Mouse (Mus musculus) embryonic facial prominence, embryonic 12.5 days (tissue): Measurements from ENCODE around the gene Polr3h. TPM values are rescaled to one million over a fixed set of nuclear protein-coding genes. Genes with fewer than 3 reads are reported as not detected.

Experiments used
- ATAC-seq: fragments of 200-750 bp; cut with Nextera tagmentation; 2 replicates; pipeline ENCODE4 v1.8.0; 2017; ENCODE audit not compliant: insufficient number of reproducible peaks, insufficient read depth, low FRiP score, low TSS enrichment
- H3K27ac ChIP-seq: fragments of 300-500 bp; sonication (generic); 2 replicates; pipeline ENCODE4 v1.5.1; 2016; ENCODE audit warnings: mild to moderate bottlenecking
- H3K27me3 ChIP-seq: fragments of 300-500 bp; sonication (generic); 2 replicates; pipeline ENCODE4 v1.6.1; 2016; ENCODE audit warnings: mild to moderate bottlenecking, moderate library complexity
- H3K36me3 ChIP-seq: fragments of 300-500 bp; sonication (generic); 2 replicates; pipeline ENCODE4 v1.6.1; 2016; ENCODE audit warnings: mild to moderate bottlenecking
- H3K4me1 ChIP-seq: fragments of 300-500 bp; sonication (generic); 2 replicates; pipeline ENCODE4 v1.6.1; 2016
- H3K4me2 ChIP-seq: fragments of 300-500 bp; sonication (generic); replicated peaks from 2 replicates; pipeline ENCODE4 v1.6.1; 2016; ENCODE audit warnings: mild to moderate bottlenecking, moderate library complexity
- H3K4me3 ChIP-seq: fragments of 300-500 bp; sonication (generic); 2 replicates; pipeline ENCODE4 v1.5.1; 2016; ENCODE audit warnings: mild to moderate bottlenecking
- H3K9ac ChIP-seq: fragments of 300-500 bp; sonication (generic); 2 replicates; pipeline ENCODE4 v1.6.1; 2016; ENCODE audit warnings: mild to moderate bottlenecking, moderate library complexity
- H3K9me3 ChIP-seq: fragments of 300-500 bp; sonication (generic); 2 replicates; pipeline ENCODE4 v1.6.1; 2016; ENCODE audit warnings: mild to moderate bottlenecking, moderate library complexity
- WGBS: fragments of 180-500 bp; shearing (Covaris S2); methylation state at CpG from one replicate; pipeline ENCODE4 v1.1.7; 2016; 5-methylcytosine and 5-hydroxymethylcytosine counted together
- polyA plus RNA-seq: library from polyadenylated mRNA; unstranded; fragments of >200 nt; fragmentation: Nextera tagmentation; extraction: Ambion mirVana; gene quantifications from 2 replicates; pipeline ENCODE4 v1.2.1, GENCODE M21; 2016

The Polr3h gene
- polyA plus RNA-seq, 1 experiment from 2014 or later: 59.3 TPM

GRCm38 (mm10) chr15:81960171-81961077 lies 34.4 kb upstream of the Polr3h start, which contains the start of gene Pmm1:
Pmm1 (minus strand) TSS chr15:81960930.
- H3K4me2 ChIP-seq: peak within 1 kb of the TSS; percentile 100
- WGBS: under 1% methylated on average over 77 of the region's 77 CpGs
- ATAC-seq: peak; percentile 88
- H3K9ac ChIP-seq: peak within 1 kb of the TSS; percentile 68
- H3K4me3 ChIP-seq: peak within 1 kb of the TSS; percentile 66
- H3K36me3 ChIP-seq: no peaks in the 10 kb centered on the region
- peak within 1 kb of the TSS; percentile 81 for H3K27ac ChIP-seq
- H3K9me3 ChIP-seq: no peaks in the 10 kb centered on the region
- no peaks in the 10 kb centered on the region for H3K27me3 ChIP-seq
- 0 out of 2 replicates have a peak, but pooled peaks cover 2% of the 10 kb centered on the region for H3K4me1 ChIP-seq

- Histone ChIP-seq H3K27me3 (no peaks in the 10 kb centered on the region), H3K9me3 (no peaks in the 10 kb centered on the region), H3K36me3 (0 out of 2 replicates have a peak, but pooled peaks cover 4% of the 10 kb centered on the region), H3K4me1 (0 out of 2 replicates have a peak, but pooled peaks cover 2% of the 10 kb centered on the region), H3K27ac (no peak overlapping the region), H3K4me3 (no peak overlapping the region), H3K9ac (0 out of 2 replicates have a peak overlapping the region, but pooled peaks have one; percentile 10), H3K4me2 (no peak overlapping the region)
- no peak for ATAC-seq
- WGBS: 91% methylated on average over 3 of the region's 3 CpGs
Measured at GRCm38 (mm10) chr15:81958906-81959305, 32.9 kb upstream of the Polr3h start.

- no peaks in the 10 kb centered on the region for H3K9me3 ChIP-seq
- whole genome bisulfite sequencing: 83% methylated on average over 11 of the region's 11 CpGs
Measured at GRCm38 (mm10) chr15:81957598-81957997, 31.6 kb upstream of the Polr3h start.

GRCm38 (mm10) chr15:81956457-81956856 lies 30.4 kb upstream of the Polr3h start:
- Histone ChIP-seq H3K4me3 (no peak overlapping the region), H3K4me1 (0 out of 2 replicates have a peak, but pooled peaks cover 2% of the 10 kb centered on the region), H3K27me3 (no peaks in the 10 kb centered on the region), H3K27ac (no peak overlapping the region), H3K9ac (no peak overlapping the region), H3K36me3 (0 out of 2 replicates have a peak, but pooled peaks cover 4% of the 10 kb centered on the region), H3K4me2 (no peak overlapping the region), H3K9me3 (no peaks in the 10 kb centered on the region)
- ATAC-seq: no peak
- WGBS: 56% methylated on average over 8 of the region's 8 CpGs

More at GRCm38 (mm10) chr15:81957598-81957997, 31.6 kb upstream of the Polr3h start:
- 0 out of 2 replicates have a peak, but pooled peaks cover 2% of the 10 kb centered on the region for H3K4me1 ChIP-seq
- H3K27me3 ChIP-seq: no peaks in the 10 kb centered on the region
- no peak for ATAC-seq
- no peak overlapping the region for H3K27ac ChIP-seq
- no peak overlapping the region for H3K4me3 ChIP-seq
- H3K9ac ChIP-seq: no peak overlapping the region
- H3K4me2 ChIP-seq: no peak overlapping the region
- H3K36me3 ChIP-seq: 0 out of 2 replicates have a peak, but pooled peaks cover 4% of the 10 kb centered on the region

- Histone ChIP-seq H3K27ac (no peak overlapping the region), H3K9ac (no peak overlapping the region), H3K9me3 (no peaks in the 10 kb centered on the region), H3K4me3 (no peak overlapping the region), H3K4me2 (no peak overlapping the region), H3K4me1 (0 out of 2 replicates have a peak, but pooled peaks cover 1% of the 10 kb centered on the region), H3K36me3 (0 out of 2 replicates have a peak, but pooled peaks cover 8% of the 10 kb centered on the region), H3K27me3 (no peaks in the 10 kb centered on the region)
- ATAC-seq: no peak
- WGBS: 92% methylated on average over 15 of the region's 15 CpGs
Measured at GRCm38 (mm10) chr15:81955414-81955813, 29.4 kb upstream of the Polr3h start.

- Histone ChIP-seq H3K27me3 (no peaks in the 10 kb centered on the region), H3K9ac (no peak overlapping the region), H3K9me3 (no peaks in the 10 kb centered on the region), H3K4me1 (no peaks in the 10 kb centered on the region), H3K36me3 (0 out of 2 replicates have a peak, but pooled peaks cover 8% of the 10 kb centered on the region), H3K27ac (no peak overlapping the region), H3K4me2 (no peak overlapping the region), H3K4me3 (no peak overlapping the region)
- WGBS: 90% methylated on average over 6 of the region's 6 CpGs
- no peak for ATAC-seq
Measured at GRCm38 (mm10) chr15:81954716-81955115, 28.7 kb upstream of the Polr3h start.

GRCm38 (mm10) chr15:81954151-81954583 lies 28.1 kb upstream of the Polr3h start:
- Histone ChIP-seq H3K27me3 (no peaks in the 10 kb centered on the region), H3K36me3 (0 out of 2 replicates have a peak, but pooled peaks cover 8% of the 10 kb centered on the region), H3K27ac (no peak overlapping the region), H3K4me3 (no peak overlapping the region), H3K4me1 (no peaks in the 10 kb centered on the region), H3K4me2 (no peak overlapping the region), H3K9me3 (no peaks in the 10 kb centered on the region), H3K9ac (no peak overlapping the region)
- no peak for ATAC-seq
- WGBS: 95% methylated on average over 9 of the region's 9 CpGs

- 78% methylated on average over 4 of the region's 4 CpGs for WGBS
- H3K9ac ChIP-seq: no peak overlapping the region
- ATAC-seq: no peak
- no peaks in the 10 kb centered on the region for H3K4me1 ChIP-seq
- H3K9me3 ChIP-seq: no peaks in the 10 kb centered on the region
- H3K36me3 ChIP-seq: 0 out of 2 replicates have a peak, but pooled peaks cover 8% of the 10 kb centered on the region
- H3K27ac ChIP-seq: no peak overlapping the region
- no peak overlapping the region for H3K4me2 ChIP-seq
- H3K27me3 ChIP-seq: no peaks in the 10 kb centered on the region
- no peak overlapping the region for H3K4me3 ChIP-seq
Measured at GRCm38 (mm10) chr15:81952310-81952709, 26.3 kb upstream of the Polr3h start.

- 83% methylated on average over 9 of the region's 9 CpGs for whole genome bisulfite sequencing
- ATAC-seq: no peak
Measured at GRCm38 (mm10) chr15:81951159-81951558, 25.1 kb upstream of the Polr3h start.

GRCm38 (mm10) chr15:81950716-81951115 lies 24.7 kb upstream of the Polr3h start:
- Histone ChIP-seq H3K9ac (no peak overlapping the region), H3K27ac (no peak overlapping the region), H3K27me3 (no peaks in the 10 kb centered on the region), H3K4me1 (no peaks in the 10 kb centered on the region), H3K36me3 (0 out of 2 replicates have a peak, but pooled peaks cover 8% of the 10 kb centered on the region), H3K9me3 (no peaks in the 10 kb centered on the region), H3K4me2 (no peak overlapping the region), H3K4me3 (no peak overlapping the region)
- 88% methylated on average over 5 of the region's 5 CpGs for WGBS
- no peak for ATAC-seq

More at GRCm38 (mm10) chr15:81951159-81951558, 25.1 kb upstream of the Polr3h start:
- Histone ChIP-seq H3K27me3 (no peaks in the 10 kb centered on the region), H3K9me3 (no peaks in the 10 kb centered on the region), H3K36me3 (0 out of 2 replicates have a peak, but pooled peaks cover 8% of the 10 kb centered on the region), H3K4me2 (no peak overlapping the region), H3K4me3 (no peak overlapping the region), H3K4me1 (no peaks in the 10 kb centered on the region), H3K9ac (no peak overlapping the region), H3K27ac (no peak overlapping the region)

- no peak overlapping the region for H3K4me3 ChIP-seq
- H3K36me3 ChIP-seq: 0 out of 2 replicates have a peak, but pooled peaks cover 6% of the 10 kb centered on the region
- no peaks in the 10 kb centered on the region for H3K27me3 ChIP-seq
- no peaks in the 10 kb centered on the region for H3K9me3 ChIP-seq
- no peak overlapping the region for H3K9ac ChIP-seq
- no peaks in the 10 kb centered on the region for H3K4me1 ChIP-seq
- 64% methylated on average over 11 of the region's 11 CpGs for WGBS
- ATAC-seq: no peak
- no peak overlapping the region for H3K4me2 ChIP-seq
- no peak overlapping the region for H3K27ac ChIP-seq
Measured at GRCm38 (mm10) chr15:81949476-81950131, 23.6 kb upstream of the Polr3h start.
